Mouse (Mus musculus): ENCODE results near the gene Tspear.
"Not testable (repeated sequence)": the region's sequence is repeated elsewhere in the genome, so short reads cannot be mapped to it uniquely, and the experiment has no call there.

GRCm38 (mm10) chr10:77711157-77711556 lies 24.8 kb downstream of the Tspear start, which contains the start of gene Gm10024:
- TF ChIP-seq CTCF (IDR thresholded peaks at IDR 0.05; ENCODE audit: low read depth, low read length); GATA1 (IDR thresholded peaks at IDR 0.05; ENCODE audit: borderline replicate concordance, low read length); GATA2 (IDR thresholded peaks at IDR 0.05; ENCODE audit: borderline replicate concordance, low read depth, low read length): not testable (repeated sequence)
